Mouse (Mus musculus) liver, embryonic 14.5 days (tissue): ENCODE measurements around the gene Zfp454. TPM values are rescaled to one million over a fixed set of nuclear protein-coding genes. Genes with fewer than 3 reads are reported as not detected.

Source experiments
- ATAC-seq: fragments of 200-750 bp; cut with Nextera tagmentation; 2 replicates; pipeline ENCODE4 v1.8.0; 2017; ENCODE audit warnings: moderate number of reproducible peaks, mild to moderate bottlenecking, moderate library complexity; ENCODE audit not compliant: insufficient read depth
- DNase-seq, 3 experiments: peaks; one replicate each; pipeline ENCODE4 v3.0.0-alpha.2; 2012 to 2013; ENCODE audit warnings: low read depth in 3 of 3, low spot score in 3 of 3
- H3K27ac ChIP-seq: fragments of 300-500 bp; sonication (generic); 2 replicates; pipeline ENCODE4 v1.5.1; 2014; ENCODE audit warnings: moderate library complexity, mild to moderate bottlenecking, control low read depth, inconsistent platforms
- H3K27me3 ChIP-seq: fragments of 300-500 bp; sonication (generic); 2 replicates; pipeline ENCODE4 v1.6.1; 2014; ENCODE audit warnings: mild to moderate bottlenecking, low read length, moderate library complexity; ENCODE audit not compliant: control insufficient read depth, insufficient read depth
- H3K36me3 ChIP-seq: fragments of 300-500 bp; sonication (generic); replicated peaks from 2 replicates; pipeline ENCODE4 v1.6.1; 2014; ENCODE audit warnings: low read depth; ENCODE audit not compliant: control insufficient read depth, insufficient read depth
- H3K4me1 ChIP-seq, 2 experiments: fragments of 200-500 bp in 1 of 2; fragments of 300-500 bp in 1 of 2; sonication (generic) in 1 of 2; replicated peaks; 2 replicates each; pipeline ENCODE4 v1.6.1; 2012 to 2014; ENCODE audit warnings: antibody characterized with exemption in 1 of 2, inconsistent platforms in 1 of 2, low read length in 1 of 2; ENCODE audit not compliant: control insufficient read depth in 2 of 2, insufficient read depth in 2 of 2
- H3K4me2 ChIP-seq: fragments of 300-500 bp; sonication (generic); 2 replicates; pipeline ENCODE4 v1.6.1; 2014; ENCODE audit warnings: low read depth, mild to moderate bottlenecking, control low read depth, moderate library complexity
- H3K4me3 ChIP-seq, 2 experiments: fragments of 200-500 bp in 1 of 2; fragments of 300-500 bp in 1 of 2; sonication (generic) in 1 of 2; 2 replicates each; pipeline ENCODE4 v1.5.1; 2012 to 2014; ENCODE audit warnings: low read depth in 2 of 2, low read length in 2 of 2, mild to moderate bottlenecking in 2 of 2, control low read depth in 1 of 2, inconsistent platforms in 1 of 2, moderate library complexity in 1 of 2; ENCODE audit not compliant: insufficient read depth in 1 of 2
- H3K9ac ChIP-seq: fragments of 300-500 bp; sonication (generic); replicated peaks from 2 replicates; pipeline ENCODE4 v1.6.1; 2014; ENCODE audit warnings: mild to moderate bottlenecking, control low read depth, moderate library complexity
- H3K9me3 ChIP-seq: fragments of 300-500 bp; sonication (generic); 2 replicates; pipeline ENCODE4 v1.6.1; 2016; ENCODE audit warnings: low read length, mixed read lengths; ENCODE audit not compliant: control insufficient read depth
- CTCF ChIP-seq: IDR thresholded peaks from 2 replicates; pipeline ENCODE4 v1.5.1; 2016; ENCODE audit warnings: antibody characterized with exemption, low read depth, control low read depth
- EP300 ChIP-seq: IDR thresholded peaks from 2 replicates; pipeline ENCODE4 v1.6.1; 2016; ENCODE audit warnings: antibody characterized with exemption, low read depth
- WGBS: fragments of 180-500 bp; shearing (Covaris S2); extraction: QIAGEN DNeasy Blood & Tissue Kit; methylation state at CpG from one replicate; pipeline ENCODE4 v1.1.7; 2014; ENCODE audit not compliant: insufficient replicate concordance; 5-methylcytosine and 5-hydroxymethylcytosine counted together
- polyA plus RNA-seq, 2 experiments: library from polyadenylated mRNA; depleted of rRNA in 1 of 2; stranded (reverse) in 1 of 2; unstranded in 1 of 2; fragments of >200 nt; fragmentation: Nextera tagmentation in 1 of 2; extraction: Ambion mirVana in 1 of 2; gene quantifications; 2 replicates each; pipeline versions ENCODE4 v1.2.1 to v1.2.3; 2012 to 2014

The Zfp454 gene
- polyA plus RNA-seq (2012; rRNA removed), result 0.16 and 0.26 TPM in 2 replicates
- polyA plus RNA-seq (2014; fragmentation: Nextera tagmentation; extraction: Ambion mirVana), result 0.22 and 0.38 TPM in 2 replicates

DNA sequence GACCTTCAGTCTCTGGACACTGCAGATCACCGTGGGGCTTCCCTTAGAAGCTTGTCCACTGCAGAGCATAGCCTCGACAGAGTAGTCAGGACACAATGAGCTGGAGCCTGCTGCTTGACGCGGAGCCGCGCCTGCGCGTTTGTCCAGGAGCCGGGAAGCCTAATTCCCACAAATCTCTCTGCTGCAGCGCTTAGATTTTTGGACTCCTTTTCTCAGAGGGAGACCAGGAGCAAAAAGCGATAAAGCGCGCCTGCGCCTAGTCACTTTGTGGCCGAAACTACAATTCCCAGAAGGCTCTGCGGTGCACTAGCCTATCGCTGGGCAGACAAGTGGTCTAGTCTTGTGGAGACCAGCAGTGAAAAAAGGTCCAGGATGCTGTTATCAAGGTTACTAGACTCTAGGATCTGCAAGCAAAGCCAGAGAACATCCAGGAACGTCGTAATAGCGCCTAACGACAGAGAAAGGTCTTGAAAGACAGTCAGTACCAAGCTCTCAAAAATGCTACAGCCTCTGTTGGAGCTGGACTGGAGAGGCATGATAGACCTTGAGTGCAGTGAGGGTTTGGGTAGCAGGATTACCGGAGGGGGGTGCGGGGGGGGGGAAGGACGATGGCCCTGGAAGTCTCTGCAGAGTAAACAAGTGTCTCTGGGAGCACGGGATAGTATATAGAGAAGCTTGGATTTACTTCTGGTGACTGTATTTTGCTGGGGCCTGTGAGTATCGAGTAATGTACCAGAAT, at the start of gene Zfp454:
TSS of gene Zfp454 (minus strand) at position 262 of the 739 bp plus-strand sequence.
- no peaks in the 10 kb centered on the region for H3K27me3 ChIP-seq
- H3K27ac ChIP-seq, result no peak within 1 kb of the TSS
- H3K4me3 ChIP-seq, result peak within 1 kb of the TSS; percentile 19 to 33
- TF ChIP-seq EP300, result no peak
- TF ChIP-seq CTCF, result no peak
- H3K9me3 ChIP-seq, result no peaks in the 10 kb centered on the region
- 5% methylated on average over 26 of the region's 26 CpGs for WGBS
- DNase-seq, result peak; percentile 9 to 20 (median 12)
- H3K36me3 ChIP-seq, result no peaks in the 10 kb centered on the region
- peak; percentile 33; the same call in 1 of the 2 replicates for ATAC-seq
- H3K4me1 ChIP-seq, result 0 out of 4 replicates have a peak, but pooled peaks cover 0 to 4% of the 10 kb centered on the region in 2 experiments
- H3K4me2 ChIP-seq, result peak within 1 kb of the TSS; percentile 37
- no peak within 1 kb of the TSS for H3K9ac ChIP-seq

DNA sequence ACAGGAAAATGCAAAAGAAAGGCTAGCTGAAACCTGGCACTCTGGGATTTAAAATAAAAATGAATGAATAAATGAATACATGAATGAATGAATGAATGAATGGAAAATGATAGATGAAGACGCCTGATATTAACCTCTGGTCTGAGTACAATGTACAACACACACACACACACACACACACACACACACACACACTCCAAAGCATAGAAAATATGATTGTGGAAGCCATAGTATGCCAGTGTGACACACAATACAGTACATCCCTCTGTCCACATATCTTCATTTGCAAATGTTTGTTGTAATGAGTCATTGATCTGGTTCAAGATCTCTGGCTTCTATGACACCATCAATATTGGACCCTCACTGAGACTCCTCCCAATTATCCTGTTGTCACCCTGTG, 44.6 kb upstream of the Zfp454 start:
- no peak for TF ChIP-seq CTCF
- TF ChIP-seq EP300, result no peak
- Histone ChIP-seq H3K4me2 (peak overlapping the region; percentile 82), H3K27me3 (no peaks in the 10 kb centered on the region; the same call in none of the 2 replicates), H3K36me3 (no peaks in the 10 kb centered on the region), H3K27ac (no peak overlapping the region), H3K4me1 (peaks cover 0 to 2% of the 10 kb centered on the region in 2 experiments; a peak in 2 of 4 replicates), H3K9ac (no peak overlapping the region), H3K4me3 (no peak overlapping the region), H3K9me3 (no peaks in the 10 kb centered on the region)
- 33% methylated on average over 1 of the region's 1 CpGs for WGBS
- no peak for DNase-seq
- ATAC-seq, result no peak

DNA sequence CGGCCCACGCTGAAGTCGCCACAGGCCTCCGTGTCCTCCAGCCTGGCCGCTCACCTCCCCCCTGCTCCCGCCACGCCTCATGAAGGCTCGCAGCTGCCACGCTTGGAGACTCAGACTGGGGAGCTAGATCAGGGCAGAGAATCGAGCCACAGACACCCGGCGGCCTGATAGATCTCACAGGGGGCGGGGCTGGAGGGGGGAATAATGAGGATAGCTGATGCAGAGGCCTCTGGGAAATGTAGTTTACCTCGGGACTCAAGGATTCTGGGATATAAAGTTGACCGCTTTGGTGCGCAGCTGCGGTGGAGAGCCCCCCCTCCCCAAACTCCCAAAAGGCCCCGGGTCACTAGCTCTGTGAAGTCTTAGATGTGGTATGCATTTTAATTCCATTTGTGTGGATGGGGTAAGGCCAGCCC, 44.0 kb upstream of the Zfp454 start, which contains the start of gene Zfp354b:
TSS of gene Zfp354b (minus strand) at position 183 of the 416 bp plus-strand sequence.
- peak within 1 kb of the TSS; percentile 27 for H3K9ac ChIP-seq
- H3K4me1 ChIP-seq, result peaks cover 0 to 2% of the 10 kb centered on the region in 2 experiments; a peak in 2 of 4 replicates
- DNase-seq (peak; percentile 36 to 44 (median 42)), ATAC-seq (peak; percentile 82)
- no peaks in the 10 kb centered on the region; the same call in none of the 2 replicates for H3K27me3 ChIP-seq
- no peak within 1 kb of the TSS for H3K27ac ChIP-seq
- peak within 1 kb of the TSS; percentile 82 for H3K4me2 ChIP-seq
- TF ChIP-seq EP300 (no peak), CTCF (no peak)
- no peaks in the 10 kb centered on the region for H3K36me3 ChIP-seq
- 1% methylated on average over 18 of the region's 18 CpGs for WGBS
- H3K9me3 ChIP-seq, result no peaks in the 10 kb centered on the region
- peak within 1 kb of the TSS; percentile 60 to 79 for H3K4me3 ChIP-seq

DNA sequence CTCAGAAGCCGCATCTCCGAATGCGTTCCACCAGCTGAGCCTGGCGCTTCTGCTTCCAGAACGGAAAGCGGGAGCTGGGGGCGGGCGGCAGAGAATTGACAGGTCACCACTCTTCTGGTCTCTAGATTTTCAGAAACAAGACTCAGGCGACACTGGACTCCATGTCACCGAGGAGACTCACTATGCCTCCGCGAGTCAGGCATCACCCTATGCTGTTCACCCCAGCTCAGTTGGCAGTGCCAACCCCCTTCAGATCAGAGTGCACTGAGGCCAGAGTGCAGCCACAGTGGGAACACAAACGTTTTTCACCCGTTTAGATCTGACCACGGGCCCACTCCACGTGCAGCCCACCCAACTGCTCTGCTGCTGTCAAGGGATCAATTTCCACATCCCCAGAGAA, 43.6 kb upstream of the Zfp454 start:
- DNase-seq, result no peak
- peak; percentile 57 for ATAC-seq
- H3K27me3 ChIP-seq, result no peaks in the 10 kb centered on the region; the same call in none of the 2 replicates
- H3K9me3 ChIP-seq, result no peaks in the 10 kb centered on the region
- H3K9ac ChIP-seq, result peak overlapping the region; percentile 27
- peak overlapping the region; percentile 82 for H3K4me2 ChIP-seq
- WGBS, result 1% methylated on average over 16 of the region's 16 CpGs
- TF ChIP-seq EP300 (no peak), CTCF (no peak)
- no peak overlapping the region for H3K27ac ChIP-seq
- no peaks in the 10 kb centered on the region for H3K36me3 ChIP-seq
- peaks cover 0 to 2% of the 10 kb centered on the region in 2 experiments; a peak in 2 of 4 replicates for H3K4me1 ChIP-seq
- peak overlapping the region; percentile 60 to 79 for H3K4me3 ChIP-seq

DNA sequence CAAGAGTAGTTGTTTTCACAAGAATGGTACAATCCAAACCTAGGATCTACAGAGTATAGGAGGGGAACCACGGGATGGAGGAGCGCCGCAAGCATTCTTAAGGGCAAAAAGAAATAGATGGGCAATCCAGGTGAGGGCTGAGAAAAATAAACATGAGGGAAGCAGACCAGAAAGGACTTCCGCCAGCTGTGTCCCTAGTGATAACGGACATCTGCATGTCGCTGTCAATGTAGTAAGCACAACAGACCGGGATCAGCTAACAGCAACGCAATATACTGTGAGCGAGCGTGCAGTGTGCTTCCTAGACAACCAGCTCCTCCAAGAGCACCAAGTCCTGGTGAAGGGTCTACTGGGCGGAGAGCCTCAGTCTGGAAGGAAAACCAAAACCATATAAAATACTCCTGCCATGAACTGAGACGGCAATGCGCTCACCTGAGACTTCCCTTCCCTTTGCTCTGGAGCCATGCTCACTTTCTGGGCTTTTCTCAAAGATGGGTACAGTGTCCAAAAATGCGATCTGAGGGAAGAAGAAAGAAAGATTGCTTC, 43.1 kb upstream of the Zfp454 start:
- Histone ChIP-seq H3K4me3 (peak overlapping the region; percentile 60 to 79), H3K27ac (no peak overlapping the region), H3K9ac (peak overlapping the region; percentile 27; the same call in 1 of the 2 replicates), H3K4me2 (peak overlapping the region; percentile 82), H3K9me3 (no peaks in the 10 kb centered on the region), H3K4me1 (peaks cover 0 to 2% of the 10 kb centered on the region in 2 experiments; a peak in 2 of 4 replicates), H3K27me3 (no peaks in the 10 kb centered on the region; the same call in none of the 2 replicates), H3K36me3 (no peaks in the 10 kb centered on the region)
- WGBS, result 13% methylated on average over 14 of the region's 14 CpGs
- DNase-seq (no peak), ATAC-seq (peak; percentile 13; the same call in 1 of the 2 replicates)
- TF ChIP-seq CTCF (no peak), EP300 (no peak)
